21 mouse cellular contexts compared by ENCODE assay signal in the genomic region with DNA sequence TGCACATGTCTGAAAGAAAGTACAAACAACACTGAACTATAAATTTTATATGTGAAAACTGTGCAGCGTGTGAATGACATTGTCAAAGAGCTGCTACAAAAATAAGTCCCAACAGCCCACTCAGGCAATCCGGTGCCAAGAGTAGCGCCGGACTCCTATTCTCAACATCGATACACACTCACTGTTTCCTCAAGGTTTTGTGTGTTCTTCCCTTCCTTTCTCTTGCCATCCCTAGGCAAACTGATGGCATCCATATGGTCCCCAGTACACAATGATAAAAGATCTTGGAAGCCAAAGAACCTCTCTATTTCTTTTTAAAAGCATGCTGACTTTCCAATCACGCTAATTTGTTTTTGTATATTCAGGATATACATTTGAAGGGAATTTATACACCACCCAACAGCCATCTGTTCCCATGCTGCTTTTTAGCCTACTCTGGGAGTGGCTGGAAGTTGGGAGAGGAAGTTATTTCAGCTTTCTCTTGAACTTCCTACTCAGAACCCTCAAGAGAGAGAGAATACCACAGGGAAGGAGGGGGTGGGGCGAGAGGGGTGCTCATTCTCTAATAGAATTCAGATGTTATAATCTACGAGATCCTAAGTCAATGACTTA.
DNase-seq lines count a peak whose midpoint lies in the region; ATAC-seq and TF ChIP-seq lines count a peak whose summit lies in the region.
"Had no signal": no experiment of that assay in that cellular context is flagged by ENCODE, and none has a peak within 500 bp of the region (broad histone marks: within the 10 kb centered on the region; RNA-seq: fewer than 3 reads in every experiment).

No protein-coding gene starts in this region.

- no peak; the same call in 1 of the 2 replicates for ATAC-seq in forebrain, postnatal 0 days
- ATAC-seq in forebrain, embryonic 16.5 days: no peak
- ATAC-seq in kidney, embryonic 15.5 days (replicated peaks; ENCODE audit: low FRiP score): no peak
- ATAC-seq: hindbrain, postnatal 0 days; intestine, postnatal 0 days; Patski had no signal

- 66% methylated on average over 8 of the region's 8 CpGs for WGBS in forebrain, postnatal 0 days
- 83% methylated on average over 8 of the region's 8 CpGs for WGBS in forebrain, embryonic 16.5 days
- 72% methylated on average over 8 of the region's 8 CpGs for WGBS in kidney, embryonic 15.5 days

- no peaks in the 10 kb centered on the region for H3K9me3 ChIP-seq in forebrain, postnatal 0 days (ENCODE audit: low read length)
- H3K9me3 ChIP-seq in forebrain, embryonic 16.5 days (ENCODE audit: control insufficient read depth, low read length): peaks cover 5% of the 10 kb centered on the region
- no peaks in the 10 kb centered on the region for H3K9me3 ChIP-seq in kidney, embryonic 15.5 days (replicated peaks)
- H3K9me3 ChIP-seq: embryonic facial prominence, embryonic 15.5 days; hindbrain, embryonic 10.5 days; limb, embryonic 13.5 days; midbrain, embryonic 10.5 days had no signal

- no peak for TF ChIP-seq CTCF in forebrain, postnatal 0 days (IDR thresholded peaks at IDR 0.05; ENCODE audit: low read depth)

- no peak overlapping the region for H3K4me3 ChIP-seq in forebrain, postnatal 0 days (ENCODE audit: low read depth, low read length)
- no peak overlapping the region for H3K4me3 ChIP-seq in forebrain, embryonic 16.5 days (replicated peaks; ENCODE audit: low read length)
- no peak overlapping the region for H3K4me3 ChIP-seq in kidney, embryonic 15.5 days (replicated peaks)
- H3K4me3 ChIP-seq: embryonic facial prominence, embryonic 15.5 days; hindbrain, embryonic 10.5 days; limb, embryonic 13.5 days; midbrain, embryonic 10.5 days had no signal

- no peaks in the 10 kb centered on the region for H3K27me3 ChIP-seq in forebrain, postnatal 0 days (ENCODE audit: insufficient read depth, low read length)
- H3K27me3 ChIP-seq in forebrain, embryonic 16.5 days (replicated peaks; ENCODE audit: control insufficient read depth, insufficient read depth, low read length): no peaks in the 10 kb centered on the region
- H3K27me3 ChIP-seq in kidney, embryonic 15.5 days: no peaks in the 10 kb centered on the region
- H3K27me3 ChIP-seq: embryonic facial prominence, embryonic 15.5 days; limb, embryonic 13.5 days; Patski had no signal

- H3K9ac ChIP-seq in forebrain, postnatal 0 days: no peak overlapping the region
- H3K9ac ChIP-seq in forebrain, embryonic 16.5 days (replicated peaks; ENCODE audit: low read depth, low read length): no peak overlapping the region
- no peak overlapping the region for H3K9ac ChIP-seq in kidney, embryonic 15.5 days
- H3K9ac ChIP-seq: embryonic facial prominence, embryonic 15.5 days; limb, embryonic 13.5 days; liver, embryonic 14.5 days had no signal

- DNase-seq in forebrain, postnatal 0 days: peak; percentile 34
- DNase-seq in brain, adult 2 months (ENCODE audit: low read depth, low spot score): peak; percentile 73
- peak; percentile 15 to 40 for DNase-seq in left cerebral cortex, adult 8-10 months (ENCODE audit: low spot score in 2 of 2)
- DNase-seq in right cerebral cortex, postnatal 14 days: peak; percentile 21
- no peak for DNase-seq in spleen, adult 12 weeks (ENCODE audit: low spot score)
- DNase-seq in lung, adult 18-20 months: no peak
- DNase-seq: adrenal gland, adult 8-10 months; cerebellum, postnatal 36 days; gastrocnemius, postnatal 36 days; kidney, postnatal 10 days had no signal

- H3K4me2 ChIP-seq in forebrain, postnatal 0 days (ENCODE audit: low read depth): no peak overlapping the region
- no peak overlapping the region for H3K4me2 ChIP-seq in forebrain, embryonic 16.5 days (ENCODE audit: low read length)
- no peak overlapping the region for H3K4me2 ChIP-seq in kidney, embryonic 15.5 days
- H3K4me2 ChIP-seq: embryonic facial prominence, embryonic 15.5 days; limb, embryonic 13.5 days had no signal

- no peaks in the 10 kb centered on the region for H3K36me3 ChIP-seq in forebrain, postnatal 0 days (ENCODE audit: insufficient read depth)
- H3K36me3 ChIP-seq in forebrain, embryonic 16.5 days (ENCODE audit: control insufficient read depth, insufficient read depth): no peaks in the 10 kb centered on the region
- no peaks in the 10 kb centered on the region for H3K36me3 ChIP-seq in kidney, embryonic 15.5 days
- H3K36me3 ChIP-seq: embryonic facial prominence, embryonic 15.5 days; hindbrain, embryonic 10.5 days; limb, embryonic 13.5 days; midbrain, embryonic 10.5 days had no signal

- no peak overlapping the region for H3K27ac ChIP-seq in forebrain, postnatal 0 days (ENCODE audit: low read depth, low read length)
- no peak overlapping the region for H3K27ac ChIP-seq in forebrain, embryonic 16.5 days (ENCODE audit: low read length)
- no peak overlapping the region for H3K27ac ChIP-seq in kidney, embryonic 15.5 days
- H3K27ac ChIP-seq: embryonic facial prominence, embryonic 15.5 days; hindbrain, embryonic 10.5 days; hindbrain, postnatal 0 days; limb, embryonic 13.5 days; liver, embryonic 14.5 days; macrophage; midbrain, embryonic 10.5 days had no signal

- H3K4me1 ChIP-seq in forebrain, postnatal 0 days (ENCODE audit: insufficient read depth): no peaks in the 10 kb centered on the region
- no peaks in the 10 kb centered on the region for H3K4me1 ChIP-seq in forebrain, embryonic 16.5 days (replicated peaks; ENCODE audit: control insufficient read depth, insufficient read depth, low read length)
- H3K4me1 ChIP-seq in kidney, embryonic 15.5 days: no peaks in the 10 kb centered on the region
- H3K4me1 ChIP-seq: embryonic facial prominence, embryonic 15.5 days; hindbrain, embryonic 10.5 days; midbrain, embryonic 10.5 days had no signal

Comparison
In these comparisons a context has a peak if more than half of its experiments do, and no peak if none do; other contexts are left out.
1. DNase-seq: peak in forebrain, postnatal 0 days (single experiment), brain, adult 2 months (single experiment), left cerebral cortex, adult 8-10 months (2 of 2) and right cerebral cortex, postnatal 14 days (single experiment); none in spleen, adult 12 weeks (single experiment) and lung, adult 18-20 months (0 of 2).